Mouse (Mus musculus): Measurements from ENCODE around the gene Cryba4.
A peak's percentile ranks its signal among the peaks of the same experiment; 100 is the strongest.

The Cryba4 gene

DNA sequence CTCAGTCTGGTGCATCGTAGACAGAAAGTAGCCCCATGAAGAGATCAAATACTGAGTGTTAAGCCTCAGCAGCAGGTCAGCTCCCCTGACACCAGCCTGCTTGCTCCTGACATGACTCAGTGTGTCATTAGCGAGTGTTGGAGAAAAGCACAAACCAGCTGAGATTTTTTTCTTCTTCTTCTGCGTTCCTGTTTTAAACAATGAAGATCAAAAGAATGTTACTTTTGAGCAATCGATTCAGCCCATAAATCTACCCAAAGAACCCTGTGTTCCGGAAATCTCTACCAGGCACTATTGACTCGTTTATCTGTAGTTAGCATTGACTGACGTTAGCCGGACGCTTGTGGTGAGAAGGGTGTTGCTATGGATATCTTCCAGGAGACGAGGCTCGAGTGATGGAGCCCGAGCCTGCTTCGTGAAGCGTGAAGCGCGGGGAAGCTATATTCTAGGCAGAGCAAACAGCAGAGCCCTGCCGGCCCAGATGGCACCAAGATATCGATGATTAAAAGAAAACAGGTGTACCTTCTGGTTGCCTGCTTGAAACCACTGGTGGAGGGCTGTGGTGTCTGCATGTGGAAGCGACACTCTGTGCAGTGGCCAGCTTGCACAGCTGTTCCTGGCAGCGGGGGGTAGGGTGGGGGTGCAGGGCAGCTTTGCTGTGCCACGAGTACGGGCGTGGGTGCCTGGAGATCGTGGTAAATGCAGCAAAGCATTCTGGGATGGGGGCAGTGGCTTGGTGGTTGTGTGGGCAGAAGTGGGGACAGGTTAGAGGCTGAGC is 18.6 kb upstream of the Cryba4 start:
- DNase-seq (ENCODE audit: inconsistent age in 2 of 2, low spot score in 1 of 2), result peak; percentile 63 to 65

GRCm38 (mm10) chr5:112266011-112266777 is 13.9 kb upstream of the Cryba4 start:
- DNase-seq (ENCODE audit: inconsistent age in 2 of 2, low spot score in 1 of 2), result peak in 1 of 2 experiments; percentile 63

- DNase-seq (ENCODE audit: inconsistent age in 2 of 2, low spot score in 1 of 2), result no peak
Observed at GRCm38 (mm10) chr5:112265515-112265914, 13.2 kb upstream of the Cryba4 start.

GRCm38 (mm10) chr5:112265110-112265509 is 12.8 kb upstream of the Cryba4 start:
- no peak for DNase-seq (ENCODE audit: inconsistent age in 2 of 2, low spot score in 1 of 2)

GRCm38 (mm10) chr5:112264099-112264498 is 11.8 kb upstream of the Cryba4 start:
- DNase-seq (ENCODE audit: inconsistent age in 2 of 2, low spot score in 1 of 2), result peak in 1 of 2 experiments; percentile 64

- DNase-seq (ENCODE audit: inconsistent age in 2 of 2, low spot score in 1 of 2), result no peak
Observed at GRCm38 (mm10) chr5:112260818-112261217, 8.5 kb upstream of the Cryba4 start.

DNA sequence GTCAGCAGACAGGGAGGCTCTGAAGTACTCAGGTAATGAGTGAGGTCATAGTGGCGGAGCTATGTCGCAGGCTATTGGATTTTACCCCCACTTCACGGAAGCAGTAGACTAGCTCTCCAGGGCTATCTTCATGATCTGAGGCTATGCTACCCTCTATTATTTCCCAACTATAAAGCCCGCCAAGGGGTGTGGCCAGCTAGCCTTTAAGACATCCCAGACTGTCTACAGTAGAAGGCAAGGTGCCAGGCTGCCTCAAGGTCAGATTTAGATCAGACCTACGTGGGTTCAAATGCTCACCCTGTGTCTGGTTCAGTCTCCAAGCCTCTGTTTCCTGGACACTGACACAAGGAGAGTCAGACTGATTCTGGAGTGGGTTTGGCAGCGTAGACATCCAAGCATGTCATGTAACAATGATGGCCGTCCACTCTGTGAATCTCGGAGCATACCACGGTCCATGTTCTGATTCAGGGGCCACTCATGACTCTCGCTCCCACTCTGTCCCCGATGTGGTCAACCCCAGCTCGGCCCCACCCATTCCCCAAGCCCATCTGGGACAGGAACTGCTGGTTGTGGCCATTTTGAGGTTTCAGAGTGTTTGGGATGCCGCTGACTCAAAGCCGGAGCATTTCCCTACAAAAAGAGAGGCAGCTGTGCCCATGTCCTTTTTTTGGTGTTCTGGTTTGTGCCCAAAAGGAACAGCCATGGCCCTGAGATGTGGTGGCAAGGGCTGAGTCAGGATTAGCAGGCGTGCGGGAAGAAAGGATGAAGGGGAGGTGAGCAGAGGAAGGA is 7.7 kb upstream of the Cryba4 start:
- DNase-seq (ENCODE audit: inconsistent age in 2 of 2, low spot score in 1 of 2), result peak in 1 of 2 experiments; percentile 35

DNA sequence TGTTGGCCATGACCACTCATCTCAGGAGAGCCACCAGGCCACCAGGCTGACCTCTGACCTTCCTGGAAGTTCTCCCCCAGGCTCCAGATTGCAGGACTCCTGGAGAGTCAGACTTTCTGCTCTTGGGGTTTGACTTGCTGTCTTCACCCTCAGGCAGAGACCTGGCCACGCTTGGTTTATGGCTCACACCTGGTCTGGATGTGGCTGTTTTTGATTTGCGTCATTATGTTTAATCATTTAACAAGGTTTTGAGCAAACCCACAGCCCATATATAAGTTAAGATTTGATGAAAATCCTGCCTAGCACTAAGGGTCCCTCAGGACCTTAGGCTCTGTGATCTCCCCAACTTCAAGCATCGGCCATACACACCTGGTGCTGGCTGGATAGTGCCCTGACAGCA is 5.6 kb upstream of the Cryba4 start:
- DNase-seq (ENCODE audit: inconsistent age in 2 of 2, low spot score in 1 of 2), result peak in 1 of 2 experiments; percentile 29

- peak in 1 of 2 experiments; percentile 61 for DNase-seq (ENCODE audit: inconsistent age in 2 of 2, low spot score in 1 of 2)
Observed at GRCm38 (mm10) chr5:112256457-112256856, 4.1 kb upstream of the Cryba4 start.

DNA sequence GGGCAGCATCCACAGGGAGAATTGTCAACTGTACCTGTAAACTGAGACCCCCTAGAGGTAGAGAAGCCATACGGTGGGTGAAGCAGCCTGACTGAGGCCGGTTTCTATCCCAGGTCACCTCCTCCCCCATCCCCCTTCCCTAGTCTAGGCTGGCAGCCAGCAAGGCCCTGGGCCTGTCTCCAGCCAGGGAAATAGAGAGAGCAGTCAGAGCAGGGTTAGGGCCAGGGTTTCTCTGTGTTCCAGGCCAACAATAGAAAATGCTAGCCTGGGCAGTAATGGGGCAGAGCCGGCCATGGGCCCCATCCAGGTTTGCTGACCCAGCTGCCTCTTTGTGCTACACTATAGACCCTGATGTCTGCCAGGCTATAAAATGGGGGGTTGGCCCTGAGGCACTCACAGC is 3.1 kb upstream of the Cryba4 start, which contains the start of gene Crybb1:
Gene Crybb1, plus strand, starts transcription at position 390 of the 400 bp plus-strand sequence.
- DNase-seq (ENCODE audit: inconsistent age in 2 of 2, low spot score in 1 of 2), result peak; percentile 80 to 93

- DNase-seq (ENCODE audit: inconsistent age in 2 of 2, low spot score in 1 of 2), result peak; percentile 96 to 97
Observed at GRCm38 (mm10) chr5:112254282-112254806, 2.0 kb upstream of the Cryba4 start.

GRCm38 (mm10) chr5:112253169-112253568 is 851 bp upstream of the Cryba4 start:
- peak; percentile 79 to 89 for DNase-seq (ENCODE audit: inconsistent age in 2 of 2, low spot score in 1 of 2)

- DNase-seq (ENCODE audit: inconsistent age in 2 of 2, low spot score in 1 of 2), result peak; percentile 83 to 91
Observed at GRCm38 (mm10) chr5:112249106-112249505, 3.2 kb downstream of the Cryba4 start.

- DNase-seq (ENCODE audit: inconsistent age in 2 of 2, low spot score in 1 of 2), result peak in 1 of 2 experiments; percentile 22
Observed at GRCm38 (mm10) chr5:112247399-112247798, 4.9 kb downstream of the Cryba4 start.

GRCm38 (mm10) chr5:112244890-112245615 is 7.3 kb downstream of the Cryba4 start:
- no peak for DNase-seq (ENCODE audit: inconsistent age in 2 of 2, low spot score in 1 of 2)

DNA sequence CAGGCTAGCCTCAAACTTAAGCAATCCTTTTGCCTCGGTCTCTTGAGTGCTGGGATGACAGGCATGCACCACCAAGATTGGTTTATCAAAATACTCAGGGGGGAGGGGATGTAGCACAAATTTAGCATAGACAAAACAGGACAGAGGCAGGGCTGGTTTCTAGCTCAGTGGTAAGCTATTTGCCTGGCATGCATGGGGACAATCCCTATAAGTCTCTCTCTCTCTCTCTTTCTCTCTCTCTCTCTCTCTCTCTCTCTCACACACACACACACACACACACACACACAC is 8.1 kb downstream of the Cryba4 start:
- no peak for DNase-seq (ENCODE audit: inconsistent age in 2 of 2, low spot score in 1 of 2)

- DNase-seq (ENCODE audit: inconsistent age in 2 of 2, low spot score in 1 of 2), result peak in 1 of 2 experiments; percentile 71
Observed at GRCm38 (mm10) chr5:112243539-112244274, 8.6 kb downstream of the Cryba4 start.

DNA sequence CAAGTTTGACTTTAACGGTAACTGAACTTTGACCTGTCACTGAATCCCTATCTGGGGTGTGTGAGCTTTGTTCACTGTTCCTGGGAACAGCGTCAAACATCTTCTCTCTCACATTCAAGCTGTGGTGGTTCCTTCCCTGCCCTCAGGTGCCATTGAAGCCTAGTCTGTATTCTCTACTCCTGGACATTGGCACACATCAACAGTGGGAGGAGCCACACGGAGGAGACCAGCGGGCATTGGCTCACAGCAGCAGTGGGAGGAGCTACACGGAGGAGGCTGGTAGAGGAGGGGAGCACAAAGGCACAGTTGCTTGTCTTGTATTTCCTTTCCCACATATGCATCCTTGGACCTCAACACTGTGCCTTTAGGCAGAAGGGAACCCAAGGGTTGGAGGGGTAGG is 9.3 kb downstream of the Cryba4 start:
- peak; percentile 45 to 60 for DNase-seq (ENCODE audit: inconsistent age in 2 of 2, low spot score in 1 of 2)

- DNase-seq (ENCODE audit: inconsistent age in 2 of 2, low spot score in 1 of 2), result peak; percentile 68 to 84
Observed at GRCm38 (mm10) chr5:112242361-112242778, 9.9 kb downstream of the Cryba4 start.

DNA sequence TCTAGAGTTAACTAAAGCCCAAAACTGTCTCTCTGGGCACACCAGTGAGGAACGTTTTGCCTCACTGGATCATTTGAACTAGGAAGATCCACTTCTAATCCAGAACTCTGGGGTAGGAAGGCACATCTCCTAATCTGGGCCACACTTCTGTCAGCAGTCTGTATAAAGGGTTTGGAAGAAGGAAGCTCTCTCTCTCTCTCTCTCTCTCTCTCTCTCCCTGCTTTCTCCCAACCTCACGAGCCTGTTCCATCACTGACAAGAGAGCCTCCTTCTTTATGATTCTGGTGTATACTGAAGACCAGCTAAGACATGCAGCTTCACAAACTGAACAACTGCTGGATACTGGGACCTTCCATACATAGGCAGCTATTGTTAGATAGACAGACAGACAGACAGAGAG is 10.5 kb downstream of the Cryba4 start:
- DNase-seq (ENCODE audit: inconsistent age in 2 of 2, low spot score in 1 of 2), result no peak
